Mouse (Mus musculus) forebrain, embryonic 11.5 days (tissue): ENCODE measurements around the gene Gm49336. TPM values are rescaled to one million over a fixed set of nuclear protein-coding genes. Genes with fewer than 3 reads are reported as not detected.

ENCODE experiments used
- ATAC-seq: fragments of 200-750 bp; cut with Nextera tagmentation; replicated peaks from 2 replicates; pipeline ENCODE4 v1.8.0; 2017; ENCODE audit warnings: moderate TSS enrichment; ENCODE audit not compliant: low FRiP score
- DNase-seq: peaks from one replicate; pipeline ENCODE4 v3.0.0-alpha.2; 2017; ENCODE audit warnings: low spot score
- H3K27ac ChIP-seq: fragments of 300-500 bp; sonication (generic); 2 replicates; pipeline ENCODE4 v1.5.1; 2014; ENCODE audit warnings: low read depth, low read length
- H3K27me3 ChIP-seq: fragments of 300-500 bp; sonication (generic); 2 replicates; pipeline ENCODE4 v1.6.1; 2014; ENCODE audit warnings: mild to moderate bottlenecking, low read length, mixed read lengths; ENCODE audit not compliant: control insufficient read depth, insufficient read depth
- H3K36me3 ChIP-seq: fragments of 300-500 bp; sonication (generic); 2 replicates; pipeline ENCODE4 v1.6.1; 2014; ENCODE audit warnings: mild to moderate bottlenecking, low read length, moderate library complexity, mixed read lengths; ENCODE audit not compliant: control insufficient read depth, insufficient read depth
- H3K4me1 ChIP-seq: fragments of 300-500 bp; sonication (generic); replicated peaks from 2 replicates; pipeline ENCODE4 v1.6.1; 2014; ENCODE audit warnings: low read length, mixed read lengths; ENCODE audit not compliant: control insufficient read depth, insufficient read depth
- H3K4me2 ChIP-seq: fragments of 300-500 bp; sonication (generic); 2 replicates; pipeline ENCODE4 v1.6.1; 2014; ENCODE audit warnings: low read depth, mild to moderate bottlenecking, low read length, moderate library complexity, mixed read lengths; ENCODE audit not compliant: severe bottlenecking
- H3K4me3 ChIP-seq: fragments of 300-500 bp; sonication (generic); 2 replicates; pipeline ENCODE4 v1.5.1; 2014; ENCODE audit warnings: low read depth, low read length
- H3K9ac ChIP-seq: fragments of 300-500 bp; sonication (generic); 2 replicates; pipeline ENCODE4 v1.6.1; 2014; ENCODE audit warnings: low read length
- H3K9me3 ChIP-seq: fragments of 300-500 bp; sonication (generic); 2 replicates; pipeline ENCODE4 v1.6.1; 2016; ENCODE audit warnings: low read length, mixed read lengths; ENCODE audit not compliant: control insufficient read depth
- WGBS: fragments of 180-500 bp; shearing (Covaris S2); extraction: QIAGEN DNeasy Blood & Tissue Kit; methylation state at CpG from one replicate; pipeline ENCODE4 v1.1.7; 2014; 5-methylcytosine and 5-hydroxymethylcytosine counted together
- polyA plus RNA-seq: library from polyadenylated mRNA; unstranded; fragments of >200 nt; fragmentation: Nextera tagmentation; extraction: Ambion mirVana; gene quantifications from 2 replicates; pipeline ENCODE4 v1.2.1, GENCODE M21; 2014

The Gm49336 gene
- polyA plus RNA-seq, 1 experiment from 2014 or later: 84.0 TPM

- Histone ChIP-seq H3K4me1 (peaks cover 4% of the 10 kb centered on the region; the same call in 1 of the 2 replicates), H3K9me3 (no peaks in the 10 kb centered on the region), H3K27ac (no peak overlapping the region), H3K36me3 (no peaks in the 10 kb centered on the region), H3K4me3 (no peak overlapping the region), H3K27me3 (no peaks in the 10 kb centered on the region), H3K4me2 (no peak overlapping the region), H3K9ac (no peak overlapping the region)
- DNase-seq (no peak), ATAC-seq (no peak)
- 97% methylated on average over 3 of the region's 3 CpGs for WGBS
Observed at GRCm38 (mm10) chr14:60253466-60253865, 2.2 kb upstream of the Gm49336 start.

- H3K4me3 ChIP-seq: peak overlapping the region; percentile 96
- H3K9me3 ChIP-seq: no peaks in the 10 kb centered on the region
- no peaks in the 10 kb centered on the region for H3K36me3 ChIP-seq
- H3K27me3 ChIP-seq: no peaks in the 10 kb centered on the region
- peak overlapping the region; percentile 75 for H3K9ac ChIP-seq
- H3K27ac ChIP-seq: peak overlapping the region; percentile 82; the same call in 1 of the 2 replicates
- DNase-seq (no peak), ATAC-seq (no peak)
- peak overlapping the region; percentile 64 for H3K4me2 ChIP-seq
- WGBS: 22% methylated on average over 15 of the region's 15 CpGs
- H3K4me1 ChIP-seq: peaks cover 4% of the 10 kb centered on the region; the same call in 1 of the 2 replicates
Observed at GRCm38 (mm10) chr14:60252004-60253000, 995 bp upstream of the Gm49336 start.

DNA sequence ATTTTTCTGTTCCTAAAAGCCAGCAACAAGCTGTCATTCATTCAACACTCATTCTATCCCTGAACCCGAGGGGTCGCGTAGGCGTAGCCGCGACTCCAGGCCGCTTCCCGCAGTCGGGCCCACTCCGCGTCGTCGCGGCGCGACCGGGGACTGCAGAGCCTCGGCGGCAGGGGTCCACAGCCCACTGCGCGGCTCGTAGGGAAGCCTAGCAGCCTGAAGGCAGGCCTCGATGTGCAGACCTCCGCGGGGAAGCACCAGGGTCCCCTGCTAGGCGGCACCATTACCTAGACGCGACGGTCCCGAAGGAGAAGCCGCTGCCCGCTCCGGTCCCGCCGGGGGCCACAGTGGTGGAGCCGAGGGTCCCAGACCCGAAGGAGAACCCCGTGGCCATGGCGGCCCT is 428 bp downstream of the Gm49336 start:
- peak overlapping the region; percentile 64 for H3K4me2 ChIP-seq
- ATAC-seq: peak; percentile 69

GRCm38 (mm10) chr14:60250366-60250765 is 941 bp downstream of the Gm49336 start:
- no peak for DNase-seq
- Histone ChIP-seq H3K27ac (no peak overlapping the region), H3K9ac (peak overlapping the region; percentile 98), H3K36me3 (no peaks in the 10 kb centered on the region), H3K9me3 (no peaks in the 10 kb centered on the region), H3K4me3 (peak overlapping the region; percentile 96), H3K4me1 (peaks cover 4% of the 10 kb centered on the region; the same call in 1 of the 2 replicates), H3K4me2 (peak overlapping the region; percentile 64), H3K27me3 (no peaks in the 10 kb centered on the region)
- 30% methylated on average over 8 of the region's 8 CpGs for whole genome bisulfite sequencing
- no peak for ATAC-seq

More for the DNA sequence above, 428 bp downstream of the Gm49336 start:
- under 1% methylated on average over 39 of the region's 39 CpGs for WGBS
- no peak for DNase-seq
- Histone ChIP-seq H3K27ac (peak overlapping the region; percentile 82), H3K27me3 (no peaks in the 10 kb centered on the region), H3K9ac (peak overlapping the region; percentile 98), H3K4me3 (peak overlapping the region; percentile 96), H3K9me3 (no peaks in the 10 kb centered on the region), H3K36me3 (no peaks in the 10 kb centered on the region), H3K4me1 (peaks cover 4% of the 10 kb centered on the region; the same call in 1 of the 2 replicates)

GRCm38 (mm10) chr14:60238551-60238950 is 12.8 kb downstream of the Gm49336 start:
- no peak overlapping the region for H3K4me3 ChIP-seq
- no peaks in the 10 kb centered on the region for H3K4me1 ChIP-seq
- peaks cover 8% of the 10 kb centered on the region; the same call in 1 of the 2 replicates for H3K36me3 ChIP-seq
- no peaks in the 10 kb centered on the region for H3K27me3 ChIP-seq
- ATAC-seq: no peak
- no peak overlapping the region for H3K4me2 ChIP-seq
- DNase-seq: no peak
- H3K9ac ChIP-seq: no peak overlapping the region
- no peak overlapping the region for H3K27ac ChIP-seq
- no peaks in the 10 kb centered on the region for H3K9me3 ChIP-seq
- 90% methylated on average over 3 of the region's 3 CpGs for WGBS

- no peaks in the 10 kb centered on the region; the same call in 1 of the 2 replicates for H3K36me3 ChIP-seq
- 92% methylated on average over 10 of the region's 10 CpGs for WGBS
- H3K9me3 ChIP-seq: no peaks in the 10 kb centered on the region
Observed at GRCm38 (mm10) chr14:60219886-60220285, 31.4 kb downstream of the Gm49336 start.

DNA sequence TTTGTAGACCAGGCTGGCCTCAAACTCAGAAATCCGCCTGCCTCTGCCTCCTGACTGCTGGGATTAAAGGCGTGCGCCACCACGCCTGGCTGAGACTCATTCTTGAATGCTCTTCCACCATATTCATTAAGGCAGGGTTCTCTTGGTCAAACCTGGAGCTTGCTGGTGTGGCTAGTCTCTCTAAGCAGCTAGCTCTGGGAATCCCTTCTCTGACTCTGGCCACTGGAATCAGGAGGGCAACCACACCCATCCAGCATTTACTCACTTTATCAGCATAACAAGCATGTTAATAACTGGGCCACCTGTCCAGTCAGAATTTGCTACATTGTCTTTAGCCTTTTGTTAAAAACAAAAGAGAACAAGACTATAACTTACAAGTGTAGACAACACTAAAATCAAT is 33.7 kb downstream of the Gm49336 start:
- H3K4me3 ChIP-seq: no peak overlapping the region
- no peak overlapping the region for H3K9ac ChIP-seq
- no peaks in the 10 kb centered on the region for H3K27me3 ChIP-seq
- DNase-seq (no peak), ATAC-seq (no peak)
- no peaks in the 10 kb centered on the region for H3K4me1 ChIP-seq
- WGBS: 94% methylated on average over 4 of the region's 4 CpGs
- no peaks in the 10 kb centered on the region; the same call in 1 of the 2 replicates for H3K36me3 ChIP-seq
- H3K4me2 ChIP-seq: no peak overlapping the region
- H3K27ac ChIP-seq: no peak overlapping the region
- no peaks in the 10 kb centered on the region for H3K9me3 ChIP-seq

More at GRCm38 (mm10) chr14:60219886-60220285, 31.4 kb downstream of the Gm49336 start:
- H3K4me2 ChIP-seq: no peak overlapping the region
- H3K4me3 ChIP-seq: no peak overlapping the region
- no peak overlapping the region for H3K9ac ChIP-seq
- no peak for DNase-seq
- no peaks in the 10 kb centered on the region for H3K4me1 ChIP-seq
- no peaks in the 10 kb centered on the region for H3K27me3 ChIP-seq
- ATAC-seq: no peak
- no peak overlapping the region for H3K27ac ChIP-seq

DNA sequence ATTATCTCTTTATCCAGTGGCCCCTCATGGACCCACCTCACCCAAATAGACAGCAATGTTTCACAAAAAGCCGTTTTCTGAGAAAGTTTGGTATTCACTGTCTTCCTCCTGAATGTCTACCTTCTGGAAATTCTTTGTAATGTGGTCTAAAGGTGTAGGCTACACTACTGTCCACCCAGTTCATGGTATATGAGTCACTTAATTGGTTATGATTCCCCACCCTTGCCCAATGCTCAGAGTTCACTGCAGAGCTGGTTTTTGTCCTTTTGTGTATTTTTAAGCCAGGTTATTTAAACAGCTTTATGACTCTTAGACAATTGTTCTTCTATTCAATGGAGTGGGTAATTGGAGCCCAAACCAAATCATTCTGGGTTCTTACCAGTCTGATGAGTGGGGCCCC is 35.2 kb downstream of the Gm49336 start:
- no peak for DNase-seq
- no peaks in the 10 kb centered on the region for H3K9me3 ChIP-seq
- WGBS: 97% methylated on average over 1 of the region's 1 CpGs
- H3K4me3 ChIP-seq: no peak overlapping the region
- no peak overlapping the region for H3K9ac ChIP-seq
- no peaks in the 10 kb centered on the region for H3K27me3 ChIP-seq
- no peak overlapping the region for H3K27ac ChIP-seq
- no peaks in the 10 kb centered on the region; the same call in 1 of the 2 replicates for H3K36me3 ChIP-seq
- ATAC-seq: no peak
- H3K4me2 ChIP-seq: no peak overlapping the region
- no peaks in the 10 kb centered on the region for H3K4me1 ChIP-seq
